Mouse (Mus musculus) layer of hippocampus, adult 9-11 months (tissue): Measurements from ENCODE around the gene Nlrp3.

Source experiments
- DNase-seq: peaks from one replicate; pipeline ENCODE4 v3.0.0; 2022

Gene Nlrp3

GRCm38 (mm10) chr11:59541324-59541723 lies at the start of gene Nlrp3:
Gene Nlrp3 (plus strand): TSS chr11:59541568.
- DNase-seq, result peak; percentile 51

GRCm38 (mm10) chr11:59496672-59497310 lies 44.6 kb upstream of the Nlrp3 start:
- no peak for DNase-seq

GRCm38 (mm10) chr11:59497747-59498146 lies 43.6 kb upstream of the Nlrp3 start:
- no peak for DNase-seq

DNA sequence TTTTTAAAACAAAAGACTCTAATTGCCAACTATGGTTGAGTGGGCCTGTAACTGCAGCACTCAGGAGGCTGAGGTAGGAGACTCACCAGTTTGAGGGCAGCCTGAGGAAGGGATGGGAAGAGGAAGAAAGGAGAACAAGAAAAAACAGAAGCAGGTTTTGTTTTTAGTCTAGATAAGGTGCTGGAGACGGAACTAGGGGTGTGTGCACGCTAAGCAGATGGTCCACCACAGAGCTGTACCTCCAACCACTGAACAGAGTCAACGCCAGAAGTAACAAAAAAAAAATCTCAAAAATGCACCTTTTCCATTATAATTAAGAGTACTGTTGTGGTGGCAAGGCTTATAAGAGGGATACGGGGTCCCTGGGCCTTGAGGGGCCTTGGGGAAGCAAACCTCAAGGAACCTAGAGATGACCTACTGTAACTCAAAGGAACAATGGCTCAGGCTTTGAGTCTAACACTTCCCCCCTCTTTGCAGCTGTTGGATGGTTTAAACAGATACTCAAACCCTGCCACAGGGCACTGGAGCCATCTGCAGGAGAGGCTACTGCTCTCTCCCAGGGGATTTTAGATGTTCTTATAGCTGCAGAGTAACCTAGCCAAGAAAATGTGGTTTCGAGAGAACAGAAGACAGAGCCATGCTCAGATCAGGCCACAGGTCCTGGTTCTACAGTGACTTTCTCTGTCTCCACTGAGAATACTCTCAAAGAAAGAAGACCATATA lies 39.2 kb upstream of the Nlrp3 start:
- DNase-seq, result no peak

DNA sequence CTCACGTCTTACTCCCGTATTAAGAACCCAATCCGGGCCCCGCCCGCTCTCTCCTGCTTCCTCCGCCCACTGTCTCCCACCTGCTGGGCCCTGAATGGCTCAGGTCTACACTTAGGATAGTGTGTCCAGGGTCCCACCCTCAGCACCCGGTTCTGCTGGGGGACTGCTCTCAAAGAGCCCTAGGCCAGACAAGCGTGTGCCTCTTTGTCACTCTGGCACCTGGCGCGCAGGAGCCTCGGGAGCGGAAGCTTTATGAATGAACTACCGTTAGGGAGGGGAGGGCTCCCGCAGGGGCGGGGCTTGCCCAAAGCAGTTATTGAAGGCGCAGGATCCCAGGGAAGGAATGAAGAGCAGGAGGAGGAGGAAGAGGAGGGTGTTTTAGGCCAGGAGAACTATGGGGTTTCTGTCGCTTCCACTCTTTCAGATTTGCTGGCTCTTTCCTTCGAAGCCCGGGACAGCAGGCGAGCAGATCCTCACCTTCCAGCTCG lies 36.0 kb upstream of the Nlrp3 start:
- DNase-seq, result peak; percentile 59

DNA sequence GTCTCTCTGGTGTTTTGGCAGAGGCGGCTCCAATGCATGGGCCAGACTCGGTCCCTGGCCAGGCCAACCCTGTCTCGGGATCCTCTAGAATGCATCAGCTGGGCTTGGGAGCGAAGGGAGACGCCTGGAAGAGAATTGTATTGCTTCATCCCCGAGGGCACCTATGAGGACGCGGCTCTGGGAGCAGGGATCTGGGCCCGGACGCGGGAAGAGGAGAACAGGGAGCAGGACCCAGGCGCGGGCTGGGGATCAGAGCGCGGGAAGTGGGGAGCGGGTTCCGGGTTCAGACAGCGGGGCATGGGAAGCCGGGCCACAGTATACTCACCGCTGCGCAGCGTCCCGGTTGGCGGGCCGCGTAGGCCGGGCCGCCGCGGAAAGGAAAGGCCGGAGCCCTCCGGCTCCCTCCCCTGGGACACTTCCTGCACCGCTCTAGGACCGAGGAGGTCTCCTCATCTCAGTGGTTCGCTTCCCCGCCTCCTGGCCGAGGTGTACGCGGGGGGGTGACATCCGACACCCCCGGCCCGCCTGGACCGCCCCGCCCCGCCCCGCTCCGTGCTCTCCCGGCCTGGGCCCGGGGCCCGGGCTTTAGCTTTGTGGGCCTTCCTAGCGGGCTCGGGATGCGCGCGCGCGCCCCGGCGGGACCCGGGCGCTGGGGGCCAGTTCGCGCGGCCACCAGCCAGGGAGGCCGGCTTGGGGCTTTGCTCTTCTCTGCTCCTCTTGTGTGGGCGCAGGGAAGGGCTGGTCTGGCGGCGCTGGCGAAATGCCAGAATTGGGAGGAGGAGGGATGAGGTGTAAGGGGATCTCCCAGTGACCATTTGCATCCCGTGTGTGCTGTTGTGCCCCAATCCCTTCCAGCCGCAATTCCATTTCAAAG lies 35.3 kb upstream of the Nlrp3 start:
- peak; percentile 81 for DNase-seq

- DNase-seq, result no peak
Measured at GRCm38 (mm10) chr11:59506713-59507074, 34.7 kb upstream of the Nlrp3 start.

- DNase-seq, result no peak
Measured at GRCm38 (mm10) chr11:59511558-59511957, 29.8 kb upstream of the Nlrp3 start.

- DNase-seq, result no peak
Measured at GRCm38 (mm10) chr11:59512733-59513132, 28.6 kb upstream of the Nlrp3 start.

DNA sequence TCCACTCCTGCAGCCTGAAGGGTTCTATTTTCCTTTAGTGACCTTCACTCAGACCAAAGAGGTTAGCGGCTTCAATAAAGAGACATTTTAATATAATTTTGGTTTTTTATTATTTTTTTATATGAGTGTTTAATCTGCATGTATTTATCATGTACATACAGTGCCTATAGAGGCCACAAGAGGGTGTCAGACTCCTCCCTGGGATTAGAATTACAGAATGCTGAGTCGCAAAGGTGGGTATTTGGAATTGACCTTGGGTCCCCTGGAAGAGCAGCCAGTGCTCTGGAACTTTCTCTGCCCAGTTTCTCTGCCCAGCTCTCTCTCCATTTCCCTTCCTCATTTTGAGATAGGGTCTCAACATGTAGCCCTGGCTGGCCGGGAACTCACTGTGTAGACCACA lies 27.8 kb upstream of the Nlrp3 start:
- DNase-seq, result no peak

GRCm38 (mm10) chr11:59514381-59514780 lies 27.0 kb upstream of the Nlrp3 start:
- DNase-seq, result no peak

GRCm38 (mm10) chr11:59514789-59515188 lies 26.6 kb upstream of the Nlrp3 start:
- no peak for DNase-seq

DNA sequence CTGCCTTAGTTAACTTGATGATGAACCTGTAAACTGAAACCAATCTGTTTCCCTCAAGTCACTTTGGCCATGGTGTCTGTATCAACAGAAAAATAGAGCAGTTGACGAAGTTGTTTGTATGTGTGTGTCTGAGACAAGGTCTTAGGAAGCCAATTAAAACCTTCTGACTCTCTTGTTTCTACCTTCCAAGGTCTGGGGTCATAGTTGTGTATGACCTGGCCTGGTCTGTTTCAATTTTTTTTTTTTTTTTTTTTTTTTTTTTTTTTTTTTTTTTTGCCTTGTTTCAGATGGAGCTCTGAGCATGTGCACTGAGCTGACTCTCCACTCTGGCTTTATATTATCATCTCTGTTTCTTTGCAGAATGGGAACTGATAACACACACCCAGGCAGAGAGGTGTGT lies 23.9 kb upstream of the Nlrp3 start:
- no peak for DNase-seq

GRCm38 (mm10) chr11:59518226-59518625 lies 23.1 kb upstream of the Nlrp3 start:
- no peak for DNase-seq

- no peak for DNase-seq
Measured at GRCm38 (mm10) chr11:59519741-59520495, 21.4 kb upstream of the Nlrp3 start.

DNA sequence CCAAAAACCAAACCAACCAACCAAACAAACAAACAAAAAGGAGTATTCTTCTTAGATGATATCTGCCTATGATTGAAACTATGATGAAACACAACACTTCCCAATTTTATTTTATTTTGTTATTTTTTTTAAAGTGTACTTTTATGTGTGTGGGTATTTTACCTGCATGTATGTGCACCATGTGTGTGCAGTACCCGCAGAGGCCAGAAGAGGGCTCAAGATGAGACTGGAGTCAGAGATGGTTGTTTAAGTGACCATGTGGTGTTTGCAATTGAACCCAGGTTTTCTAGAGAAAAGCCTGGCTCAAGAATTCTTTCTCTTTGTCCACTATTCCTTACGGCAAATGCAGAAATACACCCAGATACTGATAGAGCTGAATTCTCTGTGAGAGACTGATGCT lies 17.2 kb upstream of the Nlrp3 start:
- no peak for DNase-seq

GRCm38 (mm10) chr11:59525237-59525636 lies 16.1 kb upstream of the Nlrp3 start:
- DNase-seq, result peak; percentile 88

DNA sequence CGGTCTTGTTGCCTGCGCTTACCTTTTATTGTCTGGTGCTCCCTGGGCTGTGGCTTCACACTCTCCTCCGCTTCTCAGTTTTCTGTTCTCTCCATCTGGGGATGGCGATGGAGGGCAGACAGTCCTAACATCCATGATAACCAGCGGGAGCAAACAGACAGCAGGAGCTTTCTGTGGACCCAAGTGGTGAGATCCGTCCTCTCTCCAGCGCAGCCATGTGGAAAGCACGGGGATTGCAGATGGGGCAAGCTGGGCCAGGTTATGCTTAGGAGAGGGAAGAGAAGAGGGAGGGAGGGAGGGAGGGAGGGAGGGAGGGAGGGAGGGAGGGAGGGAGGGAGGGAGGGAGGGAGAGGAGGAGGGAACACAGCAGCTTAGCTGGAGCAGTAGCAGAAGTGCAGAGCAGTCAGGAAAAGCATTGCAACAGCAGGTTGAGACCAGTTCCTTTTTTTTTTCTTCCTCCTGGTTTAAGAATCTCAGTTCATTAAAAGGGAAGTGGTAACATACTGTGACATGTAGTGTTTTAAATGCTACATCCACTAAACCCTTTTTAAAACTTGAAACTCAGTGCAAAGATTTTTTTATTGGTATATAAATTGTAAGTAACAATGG lies 14.8 kb upstream of the Nlrp3 start, which contains the start of gene Zkscan17:
TSS of gene Zkscan17 (minus strand) at position 280 of the 609 bp plus-strand sequence.
- DNase-seq, result peak; percentile 28

DNA sequence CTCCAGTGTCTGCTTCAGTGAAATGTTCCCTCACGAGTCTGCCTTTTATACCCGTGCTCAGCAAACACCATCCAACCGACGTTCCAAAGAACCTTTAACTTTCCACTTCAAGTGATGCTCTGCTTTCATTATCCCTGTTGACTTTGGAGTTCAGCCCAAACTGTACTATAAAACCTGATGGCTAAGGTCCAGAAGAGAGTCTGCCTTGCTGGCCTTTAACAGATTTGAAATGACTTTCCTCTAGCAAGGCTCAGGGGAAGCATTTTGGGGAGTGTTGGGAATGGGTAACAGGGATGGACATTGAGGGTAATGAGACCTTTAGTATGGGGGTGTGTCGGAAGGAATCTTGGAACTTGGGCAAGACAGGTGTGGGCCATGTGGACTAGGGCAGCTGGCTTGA lies 11.1 kb upstream of the Nlrp3 start:
- no peak for DNase-seq

- DNase-seq, result peak; percentile 44
Measured at GRCm38 (mm10) chr11:59530870-59531535, 10.4 kb upstream of the Nlrp3 start.

GRCm38 (mm10) chr11:59531562-59531961 lies 9.8 kb upstream of the Nlrp3 start:
- no peak for DNase-seq
